Mouse (Mus musculus) forebrain, embryonic 14.5 days (tissue): ENCODE data around the gene Gm49395. TPM values are rescaled to one million over a fixed set of nuclear protein-coding genes. Genes with fewer than 3 reads are reported as not detected.

ENCODE experiments used
- ATAC-seq: fragments of 200-750 bp; cut with Nextera tagmentation; 2 replicates; pipeline ENCODE4 v1.8.0; 2017; ENCODE audit warnings: mild to moderate bottlenecking, moderate library complexity
- DNase-seq: peaks from one replicate; pipeline ENCODE4 v3.0.0-alpha.2; 2015; ENCODE audit warnings: low spot score
- H3K27ac ChIP-seq: fragments of 300-500 bp; sonication (generic); 2 replicates; pipeline ENCODE4 v1.5.1; 2014; ENCODE audit warnings: low read depth, mild to moderate bottlenecking, control low read depth, low read length, moderate library complexity
- H3K27me3 ChIP-seq: fragments of 300-500 bp; sonication (generic); replicated peaks from 2 replicates; pipeline ENCODE4 v1.6.1; 2014; ENCODE audit warnings: low read length, control low read depth, mixed read lengths; ENCODE audit not compliant: control insufficient read depth, insufficient read depth
- H3K36me3 ChIP-seq: fragments of 300-500 bp; sonication (generic); 2 replicates; pipeline ENCODE4 v1.6.1; 2014; ENCODE audit warnings: low read length, control low read depth; ENCODE audit not compliant: control insufficient read depth, insufficient read depth
- H3K4me1 ChIP-seq: fragments of 300-500 bp; sonication (generic); 2 replicates; pipeline ENCODE4 v1.6.1; 2014; ENCODE audit warnings: antibody characterized with exemption, low read length, control low read depth; ENCODE audit not compliant: control insufficient read depth, insufficient read depth
- H3K4me2 ChIP-seq: fragments of 300-500 bp; sonication (generic); 2 replicates; pipeline ENCODE4 v1.6.1; 2014; ENCODE audit warnings: mild to moderate bottlenecking, control low read depth, low read length
- H3K4me3 ChIP-seq: fragments of 300-500 bp; sonication (generic); 2 replicates; pipeline ENCODE4 v1.5.1; 2014; ENCODE audit warnings: low read depth, low read length, control low read depth
- H3K9ac ChIP-seq: fragments of 300-500 bp; sonication (generic); 2 replicates; pipeline ENCODE4 v1.6.1; 2014; ENCODE audit warnings: mild to moderate bottlenecking, low read length, control low read depth, moderate library complexity
- H3K9me3 ChIP-seq: fragments of 300-500 bp; sonication (generic); replicated peaks from 2 replicates; pipeline ENCODE4 v1.6.1; 2016; ENCODE audit warnings: low read length, control low read depth, mixed read lengths; ENCODE audit not compliant: control insufficient read depth
- WGBS: fragments of 180-500 bp; shearing (Covaris S2); extraction: QIAGEN DNeasy Blood & Tissue Kit; methylation state at CpG from one replicate; pipeline ENCODE4 v1.1.7; 2014; 5-methylcytosine and 5-hydroxymethylcytosine counted together
- polyA plus RNA-seq: library from polyadenylated mRNA; unstranded; fragments of >200 nt; fragmentation: Nextera tagmentation; extraction: Ambion mirVana; gene quantifications from 2 replicates; pipeline ENCODE4 v1.2.1, GENCODE M21; 2014

The Gm49395 gene
- polyA plus RNA-seq, 1 experiment from 2014 or later: 4.9 TPM

GRCm38 (mm10) chr13:115107436-115107835, 5.7 kb upstream of the Gm49395 start:
- Histone ChIP-seq H3K27me3 (no peaks in the 10 kb centered on the region), H3K4me1 (no peaks in the 10 kb centered on the region), H3K4me2 (no peak overlapping the region), H3K4me3 (no peak overlapping the region), H3K27ac (no peak overlapping the region), H3K36me3 (no peaks in the 10 kb centered on the region), H3K9me3 (no peaks in the 10 kb centered on the region), H3K9ac (no peak overlapping the region)
- ATAC-seq: no peak
- 92% methylated on average over 8 of the region's 8 CpGs for WGBS
- no peak for DNase-seq

- no peak for ATAC-seq
- Histone ChIP-seq H3K9ac (no peak overlapping the region), H3K4me2 (no peak overlapping the region)
These were observed 4.5 kb upstream of the Gm49395 start for GRCm38 (mm10) chr13:115106183-115106582.

GRCm38 (mm10) chr13:115102754-115103153, 1.0 kb upstream of the Gm49395 start:
- 100% methylated on average over 2 of the region's 2 CpGs for WGBS
- Histone ChIP-seq H3K4me2 (no peak overlapping the region), H3K9ac (no peak overlapping the region), H3K4me3 (no peak overlapping the region), H3K27ac (no peak overlapping the region), H3K4me1 (peaks cover 10% of the 10 kb centered on the region), H3K36me3 (no peaks in the 10 kb centered on the region), H3K27me3 (peaks cover 16% of the 10 kb centered on the region), H3K9me3 (no peaks in the 10 kb centered on the region)
- no peak for DNase-seq
- no peak for ATAC-seq

More at GRCm38 (mm10) chr13:115106183-115106582, 4.5 kb upstream of the Gm49395 start:
- no peak for DNase-seq
- no peaks in the 10 kb centered on the region for H3K9me3 ChIP-seq
- H3K36me3 ChIP-seq: no peaks in the 10 kb centered on the region
- peaks cover 5% of the 10 kb centered on the region for H3K4me1 ChIP-seq
- H3K27ac ChIP-seq: no peak overlapping the region
- no peak overlapping the region for H3K4me3 ChIP-seq
- H3K27me3 ChIP-seq: peaks cover 7% of the 10 kb centered on the region
- WGBS: 89% methylated on average over 10 of the region's 10 CpGs

- ATAC-seq: no peak
- peaks cover 16% of the 10 kb centered on the region for H3K27me3 ChIP-seq
- peaks cover 10% of the 10 kb centered on the region for H3K4me1 ChIP-seq
- H3K9me3 ChIP-seq: no peaks in the 10 kb centered on the region
- no peak overlapping the region; the same call in 1 of the 2 replicates for H3K9ac ChIP-seq
- H3K4me2 ChIP-seq: peak overlapping the region; percentile 86
- peak; percentile 7 for DNase-seq
- peak overlapping the region; percentile 43 for H3K4me3 ChIP-seq
- 0 out of 2 replicates have a peak overlapping the region, but pooled peaks have one; percentile 27 for H3K27ac ChIP-seq
- no peaks in the 10 kb centered on the region for H3K36me3 ChIP-seq
- 14% methylated on average over 11 of the region's 11 CpGs for WGBS
These were observed 1.1 kb downstream of the Gm49395 start for GRCm38 (mm10) chr13:115100381-115101177.

- H3K27me3 ChIP-seq: peaks cover 16% of the 10 kb centered on the region
- H3K9ac ChIP-seq: no peak overlapping the region
- peaks cover 10% of the 10 kb centered on the region for H3K4me1 ChIP-seq
- 82% methylated on average over 9 of the region's 9 CpGs for WGBS
- ATAC-seq (no peak), DNase-seq (no peak)
- H3K4me3 ChIP-seq: no peak overlapping the region
- no peaks in the 10 kb centered on the region for H3K9me3 ChIP-seq
- no peak overlapping the region for H3K4me2 ChIP-seq
- H3K27ac ChIP-seq: no peak overlapping the region
- H3K36me3 ChIP-seq: no peaks in the 10 kb centered on the region
These were observed 2.3 kb downstream of the Gm49395 start for GRCm38 (mm10) chr13:115099381-115099780.

GRCm38 (mm10) chr13:115098227-115098626, 3.5 kb downstream of the Gm49395 start:
- no peaks in the 10 kb centered on the region for H3K36me3 ChIP-seq
- peaks cover 16% of the 10 kb centered on the region for H3K27me3 ChIP-seq
- peaks cover 10% of the 10 kb centered on the region for H3K4me1 ChIP-seq
- 87% methylated on average over 3 of the region's 3 CpGs for WGBS
- H3K27ac ChIP-seq: no peak overlapping the region
- no peak overlapping the region for H3K9ac ChIP-seq
- no peak overlapping the region for H3K4me2 ChIP-seq
- no peak for ATAC-seq
- no peak overlapping the region for H3K4me3 ChIP-seq
- no peak for DNase-seq
- no peaks in the 10 kb centered on the region for H3K9me3 ChIP-seq

- peaks cover 16% of the 10 kb centered on the region for H3K27me3 ChIP-seq
- peaks cover 10% of the 10 kb centered on the region for H3K4me1 ChIP-seq
- no peak overlapping the region for H3K9ac ChIP-seq
- DNase-seq: no peak
- no peak overlapping the region for H3K27ac ChIP-seq
- no peak overlapping the region for H3K4me2 ChIP-seq
- no peak for ATAC-seq
- H3K4me3 ChIP-seq: no peak overlapping the region
- no peaks in the 10 kb centered on the region for H3K9me3 ChIP-seq
- 48% methylated on average over 5 of the region's 5 CpGs for WGBS
- H3K36me3 ChIP-seq: no peaks in the 10 kb centered on the region
These were observed 4.8 kb downstream of the Gm49395 start for GRCm38 (mm10) chr13:115096965-115097364.

GRCm38 (mm10) chr13:115096216-115096615, 5.5 kb downstream of the Gm49395 start:
- peaks cover 10% of the 10 kb centered on the region for H3K27me3 ChIP-seq
- no peaks in the 10 kb centered on the region for H3K9me3 ChIP-seq
- peaks cover 5% of the 10 kb centered on the region for H3K4me1 ChIP-seq
- WGBS: 49% methylated on average over 2 of the region's 2 CpGs
- no peak for ATAC-seq
- no peak for DNase-seq
- H3K36me3 ChIP-seq: no peaks in the 10 kb centered on the region
- no peak overlapping the region for H3K9ac ChIP-seq
- H3K4me3 ChIP-seq: no peak overlapping the region
- H3K4me2 ChIP-seq: no peak overlapping the region
- H3K27ac ChIP-seq: no peak overlapping the region

- peaks cover 2% of the 10 kb centered on the region; the same call in 1 of the 2 replicates for H3K27me3 ChIP-seq
- WGBS: 94% methylated on average over 2 of the region's 2 CpGs
- no peak overlapping the region for H3K27ac ChIP-seq
- no peaks in the 10 kb centered on the region for H3K4me1 ChIP-seq
- no peak overlapping the region for H3K4me3 ChIP-seq
- H3K36me3 ChIP-seq: no peaks in the 10 kb centered on the region
- H3K9me3 ChIP-seq: no peaks in the 10 kb centered on the region
- ATAC-seq (no peak), DNase-seq (no peak)
- no peak overlapping the region for H3K9ac ChIP-seq
- no peak overlapping the region for H3K4me2 ChIP-seq
These were observed 6.3 kb downstream of the Gm49395 start for GRCm38 (mm10) chr13:115095392-115095791.
